Mouse (Mus musculus) hindbrain, postnatal 0 days (tissue): ENCODE data around the gene Hist1h3b. TPM values are rescaled to one million over a fixed set of nuclear protein-coding genes. Genes with fewer than 3 reads are reported as not detected.
A peak's percentile ranks its signal among the peaks of the same experiment; 100 is the strongest.
"Not testable (repeated sequence)": the region's sequence is repeated elsewhere in the genome, so short reads cannot be mapped to it uniquely, and the experiment has no call there.

Experiments used
- ATAC-seq: fragments of 200-750 bp; cut with Nextera tagmentation; 2 replicates; pipeline ENCODE4 v1.8.0; 2017; ENCODE audit warnings: mild to moderate bottlenecking, moderate TSS enrichment, moderate library complexity
- DNase-seq: peaks from one replicate; pipeline ENCODE4 v3.0.0-alpha.2; 2015; ENCODE audit warnings: low spot score
- H3K27ac ChIP-seq: fragments of 300-500 bp; sonication (generic); 2 replicates; pipeline ENCODE4 v1.5.1; 2014; ENCODE audit warnings: mild to moderate bottlenecking
- H3K27me3 ChIP-seq: fragments of 300-500 bp; sonication (generic); 2 replicates; pipeline ENCODE4 v1.6.1; 2014; ENCODE audit warnings: low read length, mixed read lengths; ENCODE audit not compliant: insufficient read depth
- H3K36me3 ChIP-seq: fragments of 300-500 bp; sonication (generic); 2 replicates; pipeline ENCODE4 v1.6.1; 2014; ENCODE audit warnings: low read length, mixed read lengths; ENCODE audit not compliant: insufficient read depth
- H3K4me1 ChIP-seq: fragments of 300-500 bp; sonication (generic); 2 replicates; pipeline ENCODE4 v1.6.1; 2014; ENCODE audit warnings: antibody characterized with exemption, low read length, mixed read lengths; ENCODE audit not compliant: insufficient read depth
- H3K4me2 ChIP-seq: fragments of 300-500 bp; sonication (generic); 2 replicates; pipeline ENCODE4 v1.6.1; 2014; ENCODE audit warnings: low read depth, mild to moderate bottlenecking, low read length, moderate library complexity, mixed read lengths
- H3K4me3 ChIP-seq: fragments of 300-500 bp; sonication (generic); 2 replicates; pipeline ENCODE4 v1.5.1; 2014; ENCODE audit warnings: low read length
- H3K9ac ChIP-seq: fragments of 300-500 bp; sonication (generic); replicated peaks from 2 replicates; pipeline ENCODE4 v1.6.1; 2014; ENCODE audit warnings: mild to moderate bottlenecking, low read length, moderate library complexity, mixed read lengths
- H3K9me3 ChIP-seq: fragments of 300-500 bp; sonication (generic); 2 replicates; pipeline ENCODE4 v1.6.1; 2016; ENCODE audit warnings: low read length, mixed read lengths
- CTCF ChIP-seq: IDR thresholded peaks from 2 replicates; pipeline ENCODE4 v1.5.1; 2016; ENCODE audit warnings: antibody characterized with exemption, control low read depth, low read depth
- WGBS: fragments of 180-500 bp; shearing (Covaris S2); extraction: QIAGEN DNeasy Blood & Tissue Kit; methylation state at CpG from one replicate; pipeline ENCODE4 v1.1.7; 2014; 5-methylcytosine and 5-hydroxymethylcytosine counted together
- polyA plus RNA-seq: library from polyadenylated mRNA; unstranded; fragments of >200 nt; fragmentation: Nextera tagmentation; extraction: Ambion mirVana; gene quantifications from 2 replicates; pipeline ENCODE4 v1.2.1, GENCODE M21; 2015
- total RNA-seq: library from RNA; depleted of rRNA; stranded (reverse); fragments of >200 nt; gene quantifications from 2 replicates; pipeline ENCODE4 v1.2.3, GENCODE M21; 2014

Gene Hist1h3b
- total and polyA plus RNA-seq, 2 experiments from 2014 or later = 2.6 to 956 TPM

DNA sequence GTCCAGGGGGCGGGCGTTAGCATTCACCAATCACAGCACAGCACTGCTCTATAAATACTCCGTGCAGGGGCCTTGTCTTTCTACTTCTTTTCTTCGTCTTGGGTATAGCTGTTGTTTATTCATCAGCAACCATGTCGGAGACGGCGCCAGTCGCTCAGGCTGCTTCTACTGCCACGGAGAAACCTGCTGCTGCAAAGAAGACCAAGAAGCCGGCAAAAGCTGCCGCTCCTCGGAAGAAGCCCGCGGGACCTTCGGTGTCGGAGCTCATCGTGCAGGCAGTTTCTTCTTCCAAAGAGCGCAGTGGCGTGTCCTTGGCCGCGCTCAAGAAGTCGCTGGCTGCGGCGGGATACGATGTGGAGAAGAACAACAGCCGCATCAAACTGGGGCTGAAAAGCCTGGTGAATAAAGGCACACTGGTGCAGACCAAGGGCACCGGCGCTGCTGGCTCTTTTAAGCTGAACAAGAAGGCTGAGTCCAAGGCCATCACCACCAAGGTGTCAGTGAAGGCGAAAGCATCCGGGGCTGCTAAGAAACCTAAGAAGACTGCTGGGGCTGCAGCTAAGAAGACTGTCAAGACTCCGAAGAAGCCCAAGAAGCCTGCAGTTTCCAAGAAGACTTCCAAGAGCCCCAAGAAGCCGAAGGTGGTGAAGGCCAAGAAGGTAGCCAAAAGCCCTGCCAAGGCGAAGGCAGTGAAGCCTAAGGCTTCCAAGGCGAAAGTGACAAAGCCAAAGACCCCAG is 11.7 kb downstream of the Hist1h3b start, which contains the start of gene Hist1h1a:
Gene Hist1h1a, plus strand, starts transcription at position 81 of the 738 bp plus-strand sequence.
- H3K4me3 ChIP-seq = peak within 1 kb of the TSS; percentile 55
- peak within 1 kb of the TSS; percentile 65 for H3K9ac ChIP-seq
- no peak for TF ChIP-seq CTCF
- ATAC-seq (peak; percentile 78), DNase-seq (peak; percentile 94)
- H3K9me3 ChIP-seq = no peaks in the 10 kb centered on the region
- peaks cover 6% of the 10 kb centered on the region for H3K4me1 ChIP-seq
- peak within 1 kb of the TSS; percentile 89 for H3K27ac ChIP-seq
- no peaks in the 10 kb centered on the region for H3K27me3 ChIP-seq
- 3% methylated on average over 34 of the region's 34 CpGs for WGBS
- H3K36me3 ChIP-seq = no peaks in the 10 kb centered on the region
- peak within 1 kb of the TSS; percentile 84 for H3K4me2 ChIP-seq

DNA sequence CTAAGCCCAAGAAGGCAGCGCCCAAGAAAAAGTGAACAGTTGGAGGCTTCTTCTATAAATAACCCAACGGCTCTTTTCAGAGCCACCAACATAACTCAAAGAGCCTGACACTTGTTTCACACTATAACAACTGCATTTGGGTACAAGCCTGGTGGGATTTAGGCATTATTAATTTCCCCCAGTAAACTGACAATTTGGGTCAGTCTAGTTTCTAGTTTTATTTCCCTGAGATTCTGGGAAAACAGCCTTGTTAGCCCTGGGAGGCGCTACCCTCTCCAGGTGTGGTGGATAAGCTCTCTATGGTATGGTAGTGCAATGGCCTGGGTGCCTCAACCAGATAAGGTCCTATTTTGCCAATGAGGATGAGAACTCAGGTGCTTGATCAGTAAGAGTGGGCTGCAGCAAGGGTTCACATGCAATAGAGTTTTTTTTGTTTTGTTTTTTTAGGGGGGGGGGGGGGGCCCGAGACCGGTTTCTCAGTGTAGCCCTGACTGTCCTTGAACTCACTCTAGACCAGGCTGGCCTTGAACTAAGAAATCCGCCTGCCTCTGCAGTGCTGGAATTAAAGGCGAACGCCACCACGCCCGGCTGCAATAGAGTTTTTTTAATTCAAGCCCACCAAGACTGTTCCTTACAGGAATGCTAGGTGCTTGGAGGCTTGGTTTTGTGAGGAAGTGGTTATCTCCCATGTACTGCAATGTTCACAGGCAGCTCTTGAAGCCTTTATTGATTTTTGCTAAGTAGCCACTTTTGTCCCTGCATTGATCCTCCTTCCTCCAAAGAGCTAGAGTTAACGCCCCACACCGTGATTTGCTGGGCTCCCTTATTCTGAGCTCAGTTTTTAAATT is 12.5 kb downstream of the Hist1h3b start:
- H3K9ac ChIP-seq = peak overlapping the region; percentile 65
- peak overlapping the region; percentile 55 for H3K4me3 ChIP-seq
- peak overlapping the region; percentile 84 for H3K4me2 ChIP-seq
- H3K27me3 ChIP-seq = no peaks in the 10 kb centered on the region
- H3K4me1 ChIP-seq = peaks cover 6% of the 10 kb centered on the region
- no peak for ATAC-seq
- no peaks in the 10 kb centered on the region for H3K36me3 ChIP-seq
- TF ChIP-seq CTCF = no peak
- WGBS = 37% methylated on average over 12 of the region's 12 CpGs
- peak overlapping the region; percentile 89; the same call in 1 of the 2 replicates for H3K27ac ChIP-seq
- DNase-seq = no peak
- no peaks in the 10 kb centered on the region for H3K9me3 ChIP-seq

DNA sequence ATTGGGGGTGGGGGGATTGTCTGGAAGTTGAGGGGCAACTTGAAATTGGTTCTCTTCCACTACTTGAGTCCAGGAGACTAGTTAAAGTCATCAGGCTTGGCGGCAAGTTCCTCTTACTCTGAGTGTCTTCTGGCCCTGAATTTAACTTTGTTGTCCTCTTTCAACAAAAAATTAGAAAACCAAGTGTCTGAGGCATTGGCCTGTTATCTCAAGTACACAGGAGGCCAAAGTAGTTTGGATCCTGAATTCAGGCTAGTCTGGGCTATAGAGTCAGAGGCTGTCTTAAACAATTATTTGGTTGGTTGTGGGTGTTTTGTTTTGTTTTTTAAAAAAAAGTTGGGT is 13.1 kb downstream of the Hist1h3b start:
- no peaks in the 10 kb centered on the region for H3K27me3 ChIP-seq
- no peaks in the 10 kb centered on the region for H3K9me3 ChIP-seq
- WGBS = 84% methylated on average over 1 of the region's 1 CpGs
- no peak overlapping the region for H3K9ac ChIP-seq
- H3K4me2 ChIP-seq = no peak overlapping the region
- peaks cover 6% of the 10 kb centered on the region for H3K4me1 ChIP-seq
- no peaks in the 10 kb centered on the region for H3K36me3 ChIP-seq
- H3K27ac ChIP-seq = no peak overlapping the region
- no peak for TF ChIP-seq CTCF
- H3K4me3 ChIP-seq = no peak overlapping the region
- DNase-seq (no peak), ATAC-seq (no peak)

- H3K4me2 ChIP-seq = no peak overlapping the region
- no peak overlapping the region for H3K27ac ChIP-seq
- H3K36me3 ChIP-seq = no peaks in the 10 kb centered on the region
- no peak for DNase-seq
- H3K4me1 ChIP-seq = peaks cover 6% of the 10 kb centered on the region
- no peak for TF ChIP-seq CTCF
- no peak for ATAC-seq
- no peaks in the 10 kb centered on the region for H3K27me3 ChIP-seq
- H3K9me3 ChIP-seq = no peaks in the 10 kb centered on the region
- H3K4me3 ChIP-seq = no peak overlapping the region
- H3K9ac ChIP-seq = no peak overlapping the region
Observed at GRCm38 (mm10) chr13:23766772-23767171, 14.7 kb downstream of the Hist1h3b start.

DNA sequence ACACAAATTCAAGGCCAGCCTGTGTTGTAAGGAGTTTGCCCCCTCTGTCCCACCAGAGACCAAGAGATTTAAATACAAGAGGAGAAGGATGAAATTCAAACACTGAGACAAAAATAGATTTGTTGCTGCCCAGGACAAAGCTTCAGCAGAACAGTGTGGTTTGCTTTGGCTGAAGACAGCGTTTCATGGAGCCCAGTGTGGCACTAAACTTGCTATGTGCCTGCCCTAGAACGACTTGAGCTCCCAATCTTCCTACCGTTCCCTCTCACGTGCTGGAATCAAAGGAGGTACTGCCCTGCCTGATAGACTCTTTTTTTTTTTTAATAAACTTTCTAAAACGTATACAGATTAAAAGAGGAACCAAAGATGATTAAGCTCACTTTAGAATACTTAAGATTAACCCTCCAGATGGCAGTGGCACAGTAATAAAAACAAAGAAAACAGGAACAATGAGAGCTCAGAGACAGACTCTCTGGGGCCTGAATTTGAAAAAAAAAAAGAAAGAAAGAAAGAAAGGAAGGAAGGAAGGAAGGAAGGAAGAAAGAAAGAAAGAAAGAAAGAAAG is 16.8 kb downstream of the Hist1h3b start:
- Histone ChIP-seq H3K9me3 (no peaks in the 10 kb centered on the region), H3K27me3 (no peaks in the 10 kb centered on the region), H3K4me1 (peaks cover 12% of the 10 kb centered on the region), H3K36me3 (no peaks in the 10 kb centered on the region), H3K9ac (no peak overlapping the region), H3K4me2 (no peak overlapping the region), H3K27ac (no peak overlapping the region), H3K4me3 (no peak overlapping the region)
- no peak for DNase-seq
- no peak for TF ChIP-seq CTCF
- ATAC-seq = no peak
- 60% methylated on average over 5 of the region's 5 CpGs for WGBS

GRCm38 (mm10) chr13:23769613-23770012 is 17.5 kb downstream of the Hist1h3b start, which contains the start of gene Trim38:
Gene Trim38, plus strand, starts transcription at chr13:23769913.
- H3K4me2 ChIP-seq, H3K4me1 ChIP-seq, H3K9me3 ChIP-seq, H3K4me3 ChIP-seq, ATAC-seq, H3K27me3 ChIP-seq, H3K36me3 ChIP-seq, H3K9ac ChIP-seq, H3K27ac ChIP-seq, DNase-seq: not testable (repeated sequence)
- WGBS = 94% methylated on average over 2 of the region's 2 CpGs
